Mouse (Mus musculus): Measurements from ENCODE around the gene Dach1.

GRCm38 (mm10) chr14:98113106-98113505 is 56.5 kb downstream of the Dach1 start:
- TF ChIP-seq CTCF (conservative IDR thresholded peaks at IDR 0.05 in 1 of 2, IDR thresholded peaks at IDR 0.05 in 1 of 2; ENCODE audit: low read depth in 2 of 2, low read length in 2 of 2) (no peak), MAX (IDR thresholded peaks at IDR 0.05; ENCODE audit: low read length) (no peak), HCFC1 (IDR thresholded peaks at IDR 0.05; ENCODE audit: low read depth, low read length) (no peak), POLR2A (IDR thresholded peaks at IDR 0.05; ENCODE audit: low read depth, low read length) (no peak), EP300 (IDR thresholded peaks at IDR 0.05; ENCODE audit: low read length) (no peak), KAT2A (IDR thresholded peaks at IDR 0.05; ENCODE audit: insufficient replicate concordance, low read length) (no peak), E2F4 (IDR thresholded peaks at IDR 0.05; ENCODE audit: insufficient replicate concordance, low read depth, low read length) (no peak), CHD2 (IDR thresholded peaks at IDR 0.05; ENCODE audit: low read length) (no peak)
